Mouse (Mus musculus): Measurements from ENCODE around the gene Tsga8. TPM values are rescaled to one million over a fixed set of nuclear protein-coding genes. Genes with fewer than 3 reads are reported as not detected.

Tsga8 gene
- not detected in 2 replicates for polyA plus RNA-seq (2016; fragmentation: Nextera tagmentation; extraction: Ambion mirVana)

DNA sequence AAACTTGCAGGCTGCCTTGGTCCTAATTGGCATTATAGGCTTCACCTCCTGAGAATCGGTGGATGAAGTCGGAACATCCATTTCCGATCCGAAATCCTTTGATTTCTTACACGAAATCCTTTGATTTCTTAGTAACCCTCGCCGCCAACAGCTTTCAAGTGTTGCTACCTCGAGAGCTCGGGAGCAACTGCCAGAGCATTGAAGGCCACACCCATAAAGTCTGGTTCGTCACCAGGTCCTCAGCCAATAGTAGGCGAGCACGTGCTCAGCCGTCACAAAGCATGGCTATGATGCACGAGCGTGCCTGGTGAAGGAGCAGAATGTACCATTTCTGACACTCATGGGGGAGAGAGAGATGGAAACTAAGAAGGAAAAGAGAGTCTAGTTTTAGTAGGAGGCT is at the start of gene Tsga8:
TSS of gene Tsga8 (minus strand) at position 327 of the 400 bp plus-strand sequence.
- H3K4me3 ChIP-seq: no peak within 1 kb of the TSS
- H3K4me2 ChIP-seq: no peak within 1 kb of the TSS
- H3K9me3 ChIP-seq (replicated peaks): 0 out of 2 replicates have a peak, but pooled peaks cover 4% of the 10 kb centered on the region
- WGBS: 86% methylated on average over 15 of the region's 15 CpGs
- no peaks in the 10 kb centered on the region for H3K27me3 ChIP-seq (replicated peaks)
- H3K4me1 ChIP-seq (replicated peaks): no peaks in the 10 kb centered on the region
- H3K9ac ChIP-seq: no peak within 1 kb of the TSS
- H3K36me3 ChIP-seq: no peaks in the 10 kb centered on the region
- H3K27ac ChIP-seq (ENCODE audit: poor library complexity, severe bottlenecking): no peak within 1 kb of the TSS
- no peak for ATAC-seq (ENCODE audit: insufficient number of reproducible peaks, low FRiP score)
